Mouse (Mus musculus): ENCODE results near the gene Syngap1. TPM values are rescaled to one million over a fixed set of nuclear protein-coding genes. Genes with fewer than 3 reads are reported as not detected.
"Not testable (repeated sequence)": the region's sequence is repeated elsewhere in the genome, so short reads cannot be mapped to it uniquely, and the experiment has no call there.

Gene Syngap1
- total RNA-seq (2017) = 3.9 and 9.6 TPM in 2 replicates

DNA sequence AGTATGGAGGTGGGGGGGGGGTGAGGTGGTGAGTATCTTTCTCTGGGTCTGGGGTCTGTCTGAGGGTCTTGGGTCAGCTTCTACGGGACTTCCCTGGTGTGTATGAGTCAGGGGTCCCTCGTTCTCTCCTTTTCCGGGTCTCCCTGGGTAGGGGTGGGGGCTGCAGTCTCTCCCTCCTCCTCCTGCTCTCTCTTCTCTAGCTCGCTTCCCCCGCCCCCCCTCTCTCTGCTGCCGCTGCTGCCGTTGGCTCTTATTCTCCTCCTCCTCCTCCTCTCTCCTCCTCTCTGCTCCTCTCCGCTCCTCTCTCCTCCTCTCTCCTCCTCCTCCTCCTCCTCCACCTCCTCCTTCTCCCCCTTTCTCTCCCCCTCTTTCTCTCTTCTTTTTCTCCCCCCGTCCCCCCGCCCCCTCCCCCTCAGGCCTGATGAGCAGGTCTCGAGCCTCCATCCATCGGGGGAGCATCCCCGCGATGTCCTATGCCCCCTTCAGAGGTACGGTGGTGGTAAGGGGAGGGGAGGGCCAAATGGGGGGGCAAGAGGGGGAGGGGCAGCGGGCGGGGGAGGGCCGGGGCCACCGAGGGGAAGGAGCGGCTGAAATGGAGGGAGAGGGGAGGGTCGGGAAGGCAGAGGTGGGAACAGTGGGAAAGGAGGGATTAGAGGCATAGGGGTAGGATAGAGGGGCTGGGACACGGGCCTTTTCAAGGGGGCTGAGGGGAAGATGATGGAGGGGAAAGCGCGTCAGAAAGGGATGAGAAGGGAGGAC, at the start of gene Syngap1:
Gene Syngap1, plus strand, starts transcription at position 223 of the 759 bp plus-strand sequence.
- ATAC-seq (replicated peaks in 1 of 2; ENCODE audit: insufficient read depth in 1 of 2, low FRiP score in 2 of 2, low TSS enrichment in 1 of 2, low read depth in 1 of 2, poor library complexity in 2 of 2, severe bottlenecking in 2 of 2) = no peak

DNA sequence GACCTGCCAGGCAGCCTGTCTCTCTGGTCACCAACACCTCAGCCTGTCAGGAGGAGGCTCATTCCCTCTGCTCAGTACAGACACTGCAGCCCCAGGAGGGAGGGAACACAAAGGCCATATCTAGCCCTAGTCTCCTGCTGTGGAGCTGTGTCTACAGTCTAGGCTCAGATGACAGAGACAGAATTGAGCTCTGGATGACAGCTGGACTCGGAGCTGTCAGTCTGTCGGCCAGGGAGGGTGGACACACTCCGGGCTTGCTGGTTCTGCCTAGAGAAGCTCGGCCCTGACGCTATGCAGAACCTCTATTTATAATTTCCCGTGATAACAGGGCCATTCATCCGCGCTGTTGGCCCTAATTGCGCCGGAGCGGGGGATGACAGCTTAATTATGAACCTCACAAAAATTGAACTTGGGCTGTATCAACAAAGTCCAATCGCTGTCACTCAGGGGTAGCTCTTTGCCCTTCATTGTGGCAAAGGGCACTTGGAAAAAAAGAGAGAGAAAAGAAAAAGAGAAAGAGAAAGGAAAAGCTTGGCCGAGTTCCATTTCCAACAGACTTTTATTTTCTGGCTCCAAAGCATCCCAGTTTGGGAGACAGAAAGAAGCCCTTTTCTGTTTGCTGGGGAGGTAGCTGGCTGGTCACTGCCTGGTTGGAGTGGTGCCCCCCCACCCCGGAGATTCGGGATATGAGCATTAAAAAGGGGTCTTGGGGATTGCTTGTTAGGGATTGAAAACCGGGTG, 48.2 kb upstream of the Syngap1 start:
- ATAC-seq (replicated peaks in 1 of 2; ENCODE audit: insufficient read depth in 1 of 2, low FRiP score in 2 of 2, low TSS enrichment in 1 of 2, low read depth in 1 of 2, poor library complexity in 2 of 2, severe bottlenecking in 2 of 2) = 0 out of 4 replicates have a peak, but pooled peaks of 1 of the 2 experiments have one; percentile 22

DNA sequence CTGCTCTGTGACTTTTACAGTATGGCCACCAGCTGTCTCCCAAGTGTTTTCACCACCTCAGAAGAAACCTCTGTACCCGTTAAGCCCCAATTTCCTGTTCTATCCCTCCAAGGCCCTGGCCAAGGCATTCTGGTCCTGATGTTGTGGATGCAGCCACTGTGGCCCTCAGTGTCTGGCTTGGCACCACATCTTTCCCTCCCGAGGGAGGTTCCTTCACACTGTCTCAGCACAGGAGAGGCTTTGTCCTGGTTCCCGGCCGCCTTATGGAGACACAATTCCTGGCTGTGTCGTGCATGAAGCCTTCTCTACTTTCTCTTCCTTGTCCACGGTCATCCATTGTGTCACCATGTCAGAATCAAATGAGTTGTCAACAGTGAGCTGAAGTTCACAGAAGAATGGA, 47.6 kb upstream of the Syngap1 start:
- ATAC-seq (replicated peaks in 1 of 2; ENCODE audit: insufficient read depth in 1 of 2, low FRiP score in 2 of 2, low TSS enrichment in 1 of 2, low read depth in 1 of 2, poor library complexity in 2 of 2, severe bottlenecking in 2 of 2) = no peak

DNA sequence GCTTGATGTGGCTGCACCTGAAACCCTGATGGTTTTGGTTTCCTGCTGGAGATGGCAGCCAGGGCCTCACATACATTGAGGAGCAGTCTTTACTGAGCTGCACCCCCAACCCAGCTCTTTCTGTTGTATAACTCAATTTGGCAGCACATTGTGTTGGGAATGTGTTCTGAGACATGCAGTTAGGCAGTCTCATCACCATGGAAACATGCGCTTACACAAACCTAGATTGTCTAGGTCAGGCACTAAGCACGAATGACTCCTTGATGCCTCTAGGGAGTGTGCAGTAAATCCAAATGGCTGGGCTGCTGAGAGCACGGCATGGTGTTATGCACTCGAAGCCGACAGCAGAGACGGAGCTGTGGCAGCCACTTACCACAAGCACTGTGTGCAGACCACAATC, 46.7 kb upstream of the Syngap1 start:
- ATAC-seq (replicated peaks in 1 of 2; ENCODE audit: insufficient read depth in 1 of 2, low FRiP score in 2 of 2, low TSS enrichment in 1 of 2, low read depth in 1 of 2, poor library complexity in 2 of 2, severe bottlenecking in 2 of 2) = no peak

DNA sequence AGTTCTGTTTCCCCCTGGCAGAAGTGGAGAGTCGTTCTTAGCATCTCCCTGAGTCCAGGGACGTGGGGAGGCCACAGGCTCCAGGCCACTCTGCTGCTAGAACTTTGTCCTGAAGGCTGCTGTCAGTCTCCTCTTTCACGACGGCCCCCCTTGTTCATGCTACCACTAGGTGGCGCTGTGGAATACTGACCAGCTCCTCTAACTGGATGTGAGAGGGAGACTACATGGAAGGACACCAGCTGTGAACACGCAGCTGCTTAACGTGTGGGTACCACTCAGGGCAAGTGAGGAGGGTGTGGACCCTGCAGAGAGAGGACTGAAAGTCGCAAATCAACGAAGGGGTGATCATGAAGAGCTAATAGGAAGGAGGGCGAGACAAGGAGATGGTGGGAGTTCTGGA, 45.5 kb upstream of the Syngap1 start:
- peak; percentile 42 to 50; a peak in 2 of 4 replicates for ATAC-seq (replicated peaks in 1 of 2; ENCODE audit: insufficient read depth in 1 of 2, low FRiP score in 2 of 2, low TSS enrichment in 1 of 2, low read depth in 1 of 2, poor library complexity in 2 of 2, severe bottlenecking in 2 of 2)

DNA sequence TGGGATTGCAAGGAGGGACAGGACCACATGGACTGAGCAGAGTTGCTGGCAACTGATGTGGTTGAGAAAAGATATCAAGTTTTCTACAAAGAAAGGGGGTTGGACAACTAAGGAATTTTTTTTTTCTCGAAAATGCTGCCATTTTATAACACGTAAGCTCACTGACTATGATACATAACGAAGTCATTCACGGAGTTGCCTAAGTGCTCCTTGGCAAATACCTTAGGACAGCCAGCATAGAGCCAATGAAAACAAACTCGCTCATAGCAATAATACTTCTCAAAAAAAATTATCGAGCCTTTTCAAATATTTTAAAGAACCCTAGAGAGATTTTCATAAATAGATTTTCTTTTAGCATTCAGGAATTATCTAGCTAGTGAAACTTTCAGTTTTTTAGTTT, 40.1 kb upstream of the Syngap1 start:
- no peak for ATAC-seq (replicated peaks in 1 of 2; ENCODE audit: insufficient read depth in 1 of 2, low FRiP score in 2 of 2, low TSS enrichment in 1 of 2, low read depth in 1 of 2, poor library complexity in 2 of 2, severe bottlenecking in 2 of 2)

DNA sequence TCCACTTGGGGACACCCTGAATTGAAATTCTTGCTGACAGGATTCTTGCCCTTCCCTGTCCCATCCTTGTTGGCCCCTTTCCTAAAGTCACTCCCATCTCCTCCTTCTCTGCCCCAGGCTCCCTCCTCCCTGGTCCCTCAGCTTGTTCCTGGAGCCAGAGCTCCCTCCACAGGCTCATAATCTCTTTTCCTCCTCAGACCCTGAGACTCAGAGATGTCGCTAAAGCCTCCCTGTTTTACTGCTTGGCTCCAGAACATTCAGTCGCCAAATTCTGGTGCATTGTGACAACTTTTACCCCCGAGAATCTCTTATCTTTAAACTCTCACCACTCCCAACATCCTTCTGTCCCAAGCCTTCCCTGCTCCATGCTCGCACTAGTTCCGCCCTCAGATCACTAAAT, 36.7 kb upstream of the Syngap1 start:
- ATAC-seq (replicated peaks in 1 of 2; ENCODE audit: insufficient read depth in 1 of 2, low FRiP score in 2 of 2, low TSS enrichment in 1 of 2, low read depth in 1 of 2, poor library complexity in 2 of 2, severe bottlenecking in 2 of 2) = no peak

DNA sequence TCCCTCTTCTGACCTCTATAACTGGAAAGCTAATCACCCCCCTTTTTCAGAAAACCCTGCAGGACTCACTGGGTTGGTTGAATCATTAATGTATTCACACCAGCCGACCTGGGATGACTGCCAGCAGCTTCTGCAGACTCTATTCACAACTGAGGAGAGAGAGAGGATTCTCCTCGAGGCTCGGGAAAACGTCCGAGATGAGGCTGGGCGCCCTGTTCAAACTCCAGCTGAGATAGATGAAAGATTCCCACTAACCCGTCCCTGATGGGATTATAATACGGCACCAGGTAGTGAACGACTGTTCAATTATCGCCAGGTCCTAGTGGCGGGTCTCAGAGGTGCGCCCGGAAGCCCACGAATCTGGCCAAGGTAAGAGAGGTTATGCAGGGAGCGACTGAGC, 33.5 kb upstream of the Syngap1 start:
- ATAC-seq (replicated peaks in 1 of 2; ENCODE audit: insufficient read depth in 1 of 2, low FRiP score in 2 of 2, low TSS enrichment in 1 of 2, low read depth in 1 of 2, poor library complexity in 2 of 2, severe bottlenecking in 2 of 2) = not testable (repeated sequence)

DNA sequence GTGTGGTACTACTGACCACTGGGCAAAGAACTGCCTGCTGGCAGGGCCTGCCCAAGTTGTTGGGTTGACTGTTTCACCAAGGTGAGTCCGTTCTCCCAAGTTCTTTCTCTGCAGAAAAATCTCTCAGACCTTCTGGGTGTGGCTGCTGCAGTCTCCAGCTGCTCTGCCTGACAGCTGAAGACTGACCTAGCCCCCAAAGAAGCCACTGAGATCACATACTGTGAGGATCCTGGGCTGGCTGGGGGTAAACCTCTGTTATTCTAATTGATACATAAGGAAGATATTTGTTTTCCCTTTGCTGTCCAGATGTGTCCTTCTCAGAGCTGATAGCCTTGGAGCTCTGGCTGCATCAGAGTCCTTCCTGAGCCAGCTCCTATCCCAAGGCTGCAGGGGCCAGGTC, 25.8 kb upstream of the Syngap1 start:
- no peak for ATAC-seq (replicated peaks in 1 of 2; ENCODE audit: insufficient read depth in 1 of 2, low FRiP score in 2 of 2, low TSS enrichment in 1 of 2, low read depth in 1 of 2, poor library complexity in 2 of 2, severe bottlenecking in 2 of 2)

DNA sequence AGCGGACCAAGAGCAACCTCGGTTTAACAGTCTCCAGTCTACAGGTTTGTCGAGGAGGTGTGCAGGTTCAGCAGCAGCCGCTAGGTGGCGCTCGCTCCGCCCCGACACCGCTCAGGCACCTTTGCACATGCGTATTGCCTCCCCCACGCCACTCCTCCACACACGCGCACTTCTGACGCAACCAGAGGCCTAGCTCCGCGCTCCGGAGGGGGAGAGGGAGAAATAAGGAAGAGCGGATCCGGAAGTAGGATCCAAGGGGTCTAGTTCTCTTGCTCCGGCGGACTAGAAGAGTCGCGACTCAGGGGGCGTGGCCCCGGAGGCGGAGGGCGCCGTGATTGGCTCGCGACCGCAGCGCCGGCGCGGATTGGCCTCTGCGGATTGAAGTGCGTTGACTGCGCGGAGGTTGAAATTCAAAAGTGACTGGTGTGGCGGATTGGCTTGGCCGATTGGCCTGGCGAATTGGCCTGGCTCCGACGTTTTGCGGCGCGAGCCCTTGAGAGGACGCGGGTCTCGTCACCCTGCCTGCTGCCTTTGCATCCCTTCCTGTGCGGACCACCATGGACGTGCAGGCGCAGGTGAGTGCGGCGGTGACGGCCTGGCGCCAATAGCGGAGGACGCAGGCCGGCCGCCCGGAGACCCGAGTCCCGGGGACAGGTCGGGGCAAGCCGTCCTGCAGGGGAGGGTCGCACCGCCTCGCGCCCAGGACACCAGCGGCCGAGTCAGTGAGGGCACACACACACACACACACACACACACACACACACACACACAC, 24.2 kb upstream of the Syngap1 start, which contains the start of gene Kifc5b:
Gene Kifc5b, plus strand, starts transcription at position 381 of the 772 bp plus-strand sequence.
- ATAC-seq (replicated peaks in 1 of 2; ENCODE audit: insufficient read depth in 1 of 2, low FRiP score in 2 of 2, low TSS enrichment in 1 of 2, low read depth in 1 of 2, poor library complexity in 2 of 2, severe bottlenecking in 2 of 2) = peak; percentile 99 to 100

DNA sequence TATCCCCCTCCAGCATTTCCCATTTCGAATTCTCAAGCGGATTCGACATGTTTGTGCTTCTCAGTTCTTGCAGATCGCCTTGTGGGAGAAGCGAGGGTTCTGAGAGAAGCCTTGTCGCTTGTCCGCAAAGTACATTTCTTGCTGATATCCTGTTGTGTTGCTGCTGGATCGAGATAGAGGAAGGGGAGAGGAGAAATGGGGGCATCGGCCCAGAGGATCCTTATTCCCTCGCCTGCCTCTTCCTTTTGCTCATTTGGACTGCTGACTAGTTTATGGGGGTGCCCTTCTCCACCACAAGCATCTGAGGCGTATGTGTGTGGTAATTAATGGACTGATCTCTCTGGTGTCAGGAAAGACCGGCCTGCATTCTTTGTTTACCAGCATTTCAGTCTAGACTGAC, 23.5 kb upstream of the Syngap1 start:
- not testable (repeated sequence) for ATAC-seq (replicated peaks in 1 of 2; ENCODE audit: insufficient read depth in 1 of 2, low FRiP score in 2 of 2, low TSS enrichment in 1 of 2, low read depth in 1 of 2, poor library complexity in 2 of 2, severe bottlenecking in 2 of 2)

DNA sequence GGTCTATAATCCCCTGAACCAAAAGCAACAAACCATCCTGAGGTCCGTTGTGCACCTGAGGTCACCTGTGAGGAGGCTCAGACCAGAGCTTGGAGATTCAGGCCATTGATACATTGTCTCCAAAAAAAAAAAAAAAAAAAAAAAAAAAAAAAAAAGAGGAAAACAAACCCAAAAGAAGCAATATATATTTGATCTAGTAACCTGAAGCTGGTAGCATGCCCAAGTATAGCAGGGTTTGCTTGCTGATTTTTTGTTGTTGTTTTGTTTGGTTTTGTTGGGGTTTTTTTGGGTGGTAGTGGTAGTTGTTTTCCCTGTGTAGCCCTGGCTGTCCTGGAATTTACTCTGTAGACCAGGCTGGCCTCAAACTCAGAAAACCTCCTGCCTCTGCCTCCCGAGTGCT, 22.7 kb upstream of the Syngap1 start:
- ATAC-seq (replicated peaks in 1 of 2; ENCODE audit: insufficient read depth in 1 of 2, low FRiP score in 2 of 2, low TSS enrichment in 1 of 2, low read depth in 1 of 2, poor library complexity in 2 of 2, severe bottlenecking in 2 of 2) = no peak

DNA sequence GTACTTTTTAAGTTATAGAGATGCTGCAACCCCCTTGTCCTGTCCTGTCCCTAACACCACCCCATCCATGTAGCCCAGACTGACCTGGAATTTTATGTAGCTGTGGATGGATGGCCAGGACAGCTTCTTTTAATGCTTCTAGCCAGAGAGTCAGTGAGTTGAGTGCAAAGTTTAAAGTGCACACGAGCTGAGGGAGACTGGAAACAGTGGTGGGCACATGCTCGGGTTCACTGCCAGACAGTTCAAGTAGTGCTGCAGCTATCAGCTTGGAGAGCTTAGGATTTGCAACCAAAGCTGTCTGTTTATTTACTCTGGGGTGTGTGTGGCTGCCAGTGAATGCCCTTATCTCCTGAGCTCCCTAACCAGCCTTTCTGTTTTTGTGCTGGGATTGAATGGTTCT, 21.5 kb upstream of the Syngap1 start:
- ATAC-seq (replicated peaks in 1 of 2; ENCODE audit: insufficient read depth in 1 of 2, low FRiP score in 2 of 2, low TSS enrichment in 1 of 2, low read depth in 1 of 2, poor library complexity in 2 of 2, severe bottlenecking in 2 of 2) = not testable (repeated sequence)

DNA sequence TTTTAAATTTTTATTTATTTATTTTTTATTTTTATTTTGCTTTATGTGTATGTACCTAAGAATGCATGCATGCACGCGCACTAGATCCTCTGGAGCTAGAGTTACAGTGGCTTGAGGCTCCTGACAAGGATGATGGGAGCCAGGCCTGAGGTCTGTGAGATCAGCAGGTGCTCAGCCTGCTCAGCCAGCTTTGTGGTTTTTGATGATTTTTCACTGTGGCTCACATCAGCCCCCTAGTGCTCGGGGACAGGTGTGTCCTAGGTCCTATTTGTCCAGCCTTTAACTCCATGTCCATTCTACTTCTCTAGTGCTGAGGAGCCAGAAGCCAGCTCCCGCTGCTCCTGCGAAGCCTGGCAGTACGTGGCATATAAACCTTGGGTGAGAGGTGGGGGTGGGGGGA, 18.7 kb upstream of the Syngap1 start:
- ATAC-seq (replicated peaks in 1 of 2; ENCODE audit: insufficient read depth in 1 of 2, low FRiP score in 2 of 2, low TSS enrichment in 1 of 2, low read depth in 1 of 2, poor library complexity in 2 of 2, severe bottlenecking in 2 of 2) = 0 out of 4 replicates have a peak, but pooled peaks of 1 of the 2 experiments have one; percentile 22

DNA sequence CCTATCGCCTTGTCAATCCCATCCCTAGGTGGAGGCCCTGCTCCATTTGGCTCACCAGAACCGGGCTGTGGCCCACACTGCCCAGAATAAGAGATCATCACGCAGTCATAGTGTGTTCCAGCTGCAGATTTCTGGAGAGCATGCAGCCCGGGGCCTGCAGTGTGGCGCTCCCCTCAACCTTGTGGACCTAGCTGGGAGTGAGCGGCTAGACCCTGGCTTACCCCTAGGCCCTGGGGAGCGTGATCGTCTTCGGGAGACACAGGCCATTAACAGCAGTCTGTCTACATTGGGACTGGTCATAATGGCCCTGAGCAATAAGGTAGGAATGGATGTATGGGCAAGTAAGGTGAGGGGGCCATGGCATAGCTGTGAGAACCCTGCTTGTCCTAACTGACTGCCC, 15.6 kb upstream of the Syngap1 start:
- ATAC-seq (replicated peaks in 1 of 2; ENCODE audit: insufficient read depth in 1 of 2, low FRiP score in 2 of 2, low TSS enrichment in 1 of 2, low read depth in 1 of 2, poor library complexity in 2 of 2, severe bottlenecking in 2 of 2) = not testable (repeated sequence)

DNA sequence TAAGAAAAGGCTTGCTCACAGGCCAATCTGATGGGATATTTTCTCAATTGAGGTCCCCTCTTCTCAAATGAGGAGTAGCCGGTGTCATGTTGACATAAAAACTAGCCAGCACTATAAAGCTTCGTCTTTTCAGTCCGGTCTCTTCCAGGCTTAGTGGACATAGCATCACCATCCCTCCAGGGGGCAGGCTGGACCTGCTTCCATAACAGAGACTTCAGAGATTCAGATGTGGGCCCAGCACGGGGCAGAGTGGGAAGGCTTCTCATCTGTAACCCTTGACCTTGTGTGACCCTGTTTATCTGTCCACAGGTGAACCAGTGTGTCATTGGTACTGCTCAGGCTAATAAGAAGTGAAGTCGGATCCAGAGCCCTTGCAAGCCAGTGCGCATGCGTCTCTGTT, 9.3 kb upstream of the Syngap1 start:
- ATAC-seq (replicated peaks in 1 of 2; ENCODE audit: insufficient read depth in 1 of 2, low FRiP score in 2 of 2, low TSS enrichment in 1 of 2, low read depth in 1 of 2, poor library complexity in 2 of 2, severe bottlenecking in 2 of 2) = 0 out of 4 replicates have a peak, but pooled peaks have one; percentile 24

DNA sequence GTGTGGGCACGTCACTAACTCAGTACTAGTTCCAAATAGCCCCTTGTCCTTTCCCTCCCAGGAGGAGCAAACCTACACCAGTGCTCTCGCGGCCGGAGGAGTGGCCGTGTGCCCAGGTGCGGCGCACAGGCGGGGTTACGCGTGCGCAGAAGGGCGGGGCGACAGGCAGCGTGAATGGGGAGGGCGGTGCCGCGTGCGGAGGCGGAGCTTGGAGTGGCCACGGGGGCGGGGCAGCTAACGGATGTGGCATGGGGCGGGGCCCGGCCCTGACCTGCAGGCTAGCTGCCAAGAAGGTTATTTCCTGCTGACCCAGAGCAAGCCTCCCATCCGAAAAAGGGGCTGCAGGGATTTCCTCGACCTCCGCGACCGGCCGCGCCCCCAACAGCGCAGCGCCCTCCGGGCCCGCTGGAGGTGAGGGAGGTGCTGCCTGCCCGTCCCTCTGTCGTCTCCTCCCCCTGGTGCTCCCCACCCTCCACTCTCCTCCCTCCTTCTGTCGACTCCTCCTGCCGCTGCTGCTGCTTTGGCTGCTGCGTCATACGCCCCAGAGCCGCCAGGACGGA, 8.1 kb upstream of the Syngap1 start, which contains the start of gene Phf1:
Gene Phf1, plus strand, starts transcription at position 214 of the 560 bp plus-strand sequence.
- ATAC-seq (replicated peaks in 1 of 2; ENCODE audit: insufficient read depth in 1 of 2, low FRiP score in 2 of 2, low TSS enrichment in 1 of 2, low read depth in 1 of 2, poor library complexity in 2 of 2, severe bottlenecking in 2 of 2) = peak; percentile 77 to 91
